Mouse (Mus musculus) C2C12 (cell line): ENCODE measurements around the gene Abca7. TPM values are rescaled to one million over a fixed set of nuclear protein-coding genes. Genes with fewer than 3 reads are reported as not detected.

Experiments
- H3K27me3 ChIP-seq: one replicate; pipeline ENCODE4 v1.6.1; 2011; ENCODE audit not compliant: control insufficient read depth, insufficient read depth, insufficient read length
- H3K36me3 ChIP-seq: one replicate; pipeline ENCODE4 v1.6.1; 2011; ENCODE audit not compliant: control insufficient read depth, insufficient read depth
- H3K4me3 ChIP-seq: one replicate; pipeline ENCODE4 v1.5.1; 2011; ENCODE audit warnings: mild to moderate bottlenecking, control low read depth; ENCODE audit not compliant: poor library complexity, insufficient read depth, severe bottlenecking
- H3K79me2 ChIP-seq: one replicate; pipeline ENCODE4 v1.6.1; 2011; ENCODE audit not compliant: control insufficient read depth, insufficient read depth
- H3K79me3 ChIP-seq: one replicate; pipeline ENCODE4 v1.6.1; 2011; ENCODE audit warnings: low read depth, control low read depth
- H3ac ChIP-seq: one replicate; pipeline ENCODE3; 2011; ENCODE audit warnings: low read depth; ENCODE audit not compliant: control insufficient read depth, insufficient read length
- CEBPB ChIP-seq: IDR thresholded peaks from one replicate; pipeline ENCODE4 v1.6.1; 2011; ENCODE audit warnings: low read depth, mild to moderate bottlenecking, control low read depth, moderate library complexity
- CTCF ChIP-seq: IDR thresholded peaks from one replicate; pipeline ENCODE4 v1.5.1; 2011; ENCODE audit not compliant: control insufficient read depth, insufficient read depth, insufficient read length
- FOSL1 ChIP-seq: IDR thresholded peaks from one replicate; pipeline ENCODE4 v1.8.0; 2011; ENCODE audit warnings: mild to moderate bottlenecking, low read length; ENCODE audit not compliant: poor library complexity, insufficient read depth, severe bottlenecking
- MAX ChIP-seq: IDR thresholded peaks from one replicate; pipeline ENCODE4 v1.6.1; 2011; ENCODE audit warnings: mild to moderate bottlenecking, control low read depth
- MYOD1 ChIP-seq: IDR thresholded peaks from one replicate; pipeline ENCODE4 v1.6.1; 2011; ENCODE audit warnings: low read depth; ENCODE audit not compliant: control insufficient read depth, insufficient read length
- MYOG ChIP-seq: IDR thresholded peaks from one replicate; pipeline ENCODE4 v1.6.1; 2011; ENCODE audit not compliant: control insufficient read depth, insufficient read length; ENCODE audit errors: extremely low read depth
- USF1 ChIP-seq: IDR thresholded peaks from one replicate; pipeline ENCODE4 v1.6.1; 2011; ENCODE audit warnings: low read depth, mild to moderate bottlenecking, control low read depth, moderate library complexity
- polyA plus RNA-seq: library from polyadenylated mRNA; unstranded; fragments of >200 nt; fragmentation: generic; extraction: Trizol; gene quantifications from one replicate; pipeline ENCODE4 v1.2.1, GENCODE M21; 2012; ENCODE audit warnings: missing spikeins

The Abca7 gene
- polyA plus RNA-seq, 1 experiment: 10.7 TPM

GRCm38 (mm10) chr10:80025889-80026288 lies 29.6 kb downstream of the Abca7 start:
- no peaks in the 10 kb centered on the region for H3K36me3 ChIP-seq
- H3K27me3 ChIP-seq: no peaks in the 10 kb centered on the region

GRCm38 (mm10) chr10:80027681-80028520 lies 31.6 kb downstream of the Abca7 start:
- no peak for TF ChIP-seq MYOG
- TF ChIP-seq CTCF: no peak
- no peak for TF ChIP-seq FOSL1
- no peak for TF ChIP-seq MAX
- TF ChIP-seq CEBPB: no peak
- no peak for TF ChIP-seq USF1
- no peak for TF ChIP-seq MYOD1
- H3K36me3 ChIP-seq: no peaks in the 10 kb centered on the region
- H3ac ChIP-seq: no peak overlapping the region
- H3K79me3 ChIP-seq: no peaks in the 10 kb centered on the region
- no peaks in the 10 kb centered on the region for H3K79me2 ChIP-seq
- H3K27me3 ChIP-seq: no peaks in the 10 kb centered on the region
- no peak overlapping the region for H3K4me3 ChIP-seq

More at GRCm38 (mm10) chr10:80025889-80026288, 29.6 kb downstream of the Abca7 start:
- Histone ChIP-seq H3ac (no peak overlapping the region), H3K79me2 (no peaks in the 10 kb centered on the region), H3K4me3 (no peak overlapping the region), H3K79me3 (no peaks in the 10 kb centered on the region)
- TF ChIP-seq MAX (no peak), MYOD1 (no peak), MYOG (no peak), CTCF (no peak)

- no peak overlapping the region for H3K4me3 ChIP-seq
- TF ChIP-seq MYOD1 (no peak), CTCF (no peak), USF1 (no peak), FOSL1 (no peak), MAX (no peak), CEBPB (no peak), MYOG (no peak)
Observed at GRCm38 (mm10) chr10:80028521-80028846, 32.2 kb downstream of the Abca7 start.

GRCm38 (mm10) chr10:80030191-80030590 lies 33.9 kb downstream of the Abca7 start:
- Histone ChIP-seq H3K4me3 (no peak overlapping the region), H3K27me3 (no peaks in the 10 kb centered on the region), H3K79me3 (no peaks in the 10 kb centered on the region), H3ac (no peak overlapping the region), H3K79me2 (peaks cover 2% of the 10 kb centered on the region), H3K36me3 (peaks cover 8% of the 10 kb centered on the region)
- TF ChIP-seq CEBPB (no peak), MYOG (no peak), FOSL1 (no peak), USF1 (no peak), CTCF (no peak), MYOD1 (no peak), MAX (no peak)

More at GRCm38 (mm10) chr10:80028521-80028846, 32.2 kb downstream of the Abca7 start:
- H3K79me2 ChIP-seq: no peaks in the 10 kb centered on the region
- H3K79me3 ChIP-seq: no peaks in the 10 kb centered on the region
- no peak overlapping the region for H3ac ChIP-seq
- no peaks in the 10 kb centered on the region for H3K36me3 ChIP-seq
- no peaks in the 10 kb centered on the region for H3K27me3 ChIP-seq

GRCm38 (mm10) chr10:80030736-80031135 lies 34.4 kb downstream of the Abca7 start:
- Histone ChIP-seq H3K36me3 (peaks cover 13% of the 10 kb centered on the region), H3K4me3 (no peak overlapping the region), H3ac (no peak overlapping the region), H3K27me3 (no peaks in the 10 kb centered on the region), H3K79me3 (no peaks in the 10 kb centered on the region), H3K79me2 (peaks cover 5% of the 10 kb centered on the region)
- TF ChIP-seq USF1 (no peak), FOSL1 (no peak), MYOD1 (no peak), MYOG (no peak), MAX (no peak), CEBPB (no peak), CTCF (no peak)
